Mouse (Mus musculus) spleen, adult 2 months (tissue): Measurements from ENCODE around the gene Washc1.

Experiments
- CTCF ChIP-seq: fragments of 200-500 bp; IDR thresholded peaks from 2 replicates; pipeline ENCODE4 v1.5.1; 2011; ENCODE audit warnings: mild to moderate bottlenecking, inconsistent platforms; ENCODE audit not compliant: insufficient read depth, insufficient read length, insufficient replicate concordance; ENCODE audit errors: extremely low read depth
- POLR2A ChIP-seq: fragments of 200-500 bp; IDR thresholded peaks from 2 replicates; pipeline ENCODE4 v1.6.1; 2011; ENCODE audit warnings: low read depth, low read length, inconsistent platforms

DNA sequence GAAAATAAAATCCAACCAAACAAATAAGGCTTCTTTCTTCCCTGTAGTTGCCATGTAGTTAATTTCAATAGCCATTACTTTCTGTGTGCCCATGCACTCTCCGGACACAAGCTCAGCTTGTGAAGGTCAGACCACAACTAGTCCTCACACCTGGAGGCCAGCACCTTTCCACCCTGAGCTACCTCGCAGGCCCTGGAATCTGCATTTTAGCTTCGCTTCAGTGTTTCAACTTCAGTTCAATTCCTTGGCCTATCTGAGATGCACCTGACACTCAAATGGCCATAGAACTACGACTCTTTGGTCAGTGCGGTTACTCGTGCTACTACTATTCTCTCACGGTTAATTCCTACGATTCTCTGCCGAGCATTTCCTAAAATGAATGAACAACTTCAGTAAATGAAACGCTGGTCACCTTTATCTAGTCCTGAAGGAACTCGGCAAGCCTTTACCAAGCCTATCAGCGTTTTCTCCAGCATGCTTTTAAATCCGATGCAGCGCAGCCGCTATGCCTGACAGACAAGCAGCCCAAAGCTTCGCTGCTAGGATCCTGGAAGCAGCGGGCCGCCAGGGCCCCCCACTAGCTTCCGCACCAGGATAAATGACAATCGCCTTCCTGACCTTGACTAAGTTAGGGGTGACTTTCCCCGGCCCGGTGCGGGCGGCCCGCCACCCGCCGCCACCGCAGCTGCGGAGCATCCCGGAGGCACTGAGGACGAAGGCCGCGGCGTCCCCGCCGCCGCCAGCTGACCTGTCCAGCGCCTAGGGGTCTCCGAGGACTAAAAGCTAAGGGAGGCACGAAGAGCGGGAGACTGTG lies 10.6 kb upstream of the Washc1 start:
- no peak for TF ChIP-seq CTCF
- no peak for TF ChIP-seq POLR2A
